Mouse (Mus musculus): ENCODE data around the gene Herc4.

DNA sequence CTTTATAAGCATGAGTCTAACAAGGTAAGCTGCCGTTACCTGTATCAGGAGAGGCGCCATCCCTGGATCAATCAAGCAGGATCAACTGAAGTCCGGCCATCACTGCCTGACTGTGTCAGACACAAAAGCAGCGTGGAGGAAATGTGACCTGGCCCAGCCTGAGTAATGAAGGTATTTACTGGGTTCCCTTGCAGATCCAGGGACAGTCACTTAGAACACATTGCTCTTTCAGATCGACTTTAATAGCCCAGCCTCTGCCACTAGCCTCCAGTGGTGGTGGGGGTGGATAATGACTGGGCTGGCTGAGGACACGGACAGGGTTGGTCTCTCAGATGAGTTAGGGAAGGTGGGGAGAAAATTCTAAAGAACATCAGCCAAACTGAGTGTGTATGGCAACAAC is 34.7 kb upstream of the Herc4 start:
- TF ChIP-seq CTCF (IDR thresholded peaks at IDR 0.05; ENCODE audit: low read depth): no peak
- no peak for TF ChIP-seq EP300 (IDR thresholded peaks at IDR 0.05; ENCODE audit: low read depth)
